10 mouse cellular contexts compared by ENCODE assay signal in genomic region chr17:88627150-88627549, GRCm38 (mm10). TPM values are rescaled to one million over a fixed set of nuclear protein-coding genes. Genes with fewer than 3 reads are reported as not detected.
A peak's percentile ranks its signal among the peaks of the same experiment; 100 is the strongest.
DNase-seq lines count a peak whose midpoint lies in the region; ATAC-seq and TF ChIP-seq lines count a peak whose summit lies in the region.
"Had no signal": no experiment of that assay in that cellular context is flagged by ENCODE, and none has a peak within 500 bp of the region (broad histone marks: within the 10 kb centered on the region; RNA-seq: fewer than 3 reads in every experiment).

No protein-coding gene starts in this region.

- no peak overlapping the region for H3K9ac ChIP-seq in hindbrain, embryonic 12.5 days
- no peak overlapping the region for H3K9ac ChIP-seq in hindbrain, postnatal 0 days (replicated peaks; ENCODE audit: low read length)
- H3K9ac ChIP-seq in heart, embryonic 11.5 days (ENCODE audit: low read depth, low read length), result no peak overlapping the region; the same call in 1 of the 2 replicates
- H3K9ac ChIP-seq: neural tube, embryonic 13.5 days had no signal

- peak overlapping the region; percentile 15 for H3ac ChIP-seq in myocyte (ENCODE audit: control insufficient read depth, insufficient read length)

- H3K27ac ChIP-seq in hindbrain, embryonic 12.5 days, result peak overlapping the region; percentile 60
- H3K27ac ChIP-seq in hindbrain, postnatal 0 days, result no peak overlapping the region; the same call in 1 of the 2 replicates
- H3K27ac ChIP-seq in heart, embryonic 11.5 days (ENCODE audit: low read depth, low read length), result peak overlapping the region; percentile 87

- no peaks in the 10 kb centered on the region for H3K27me3 ChIP-seq in hindbrain, embryonic 12.5 days
- no peaks in the 10 kb centered on the region for H3K27me3 ChIP-seq in hindbrain, postnatal 0 days (ENCODE audit: insufficient read depth, low read length)
- H3K27me3 ChIP-seq in heart, embryonic 11.5 days (ENCODE audit: control insufficient read depth, insufficient read depth, low read length), result no peaks in the 10 kb centered on the region
- H3K27me3 ChIP-seq in myocyte (ENCODE audit: control insufficient read depth, insufficient read depth, insufficient read length), result no peaks in the 10 kb centered on the region
- H3K27me3 ChIP-seq: CH12.LX; neural tube, embryonic 13.5 days had no signal

- 85% methylated on average over 7 of the region's 7 CpGs for WGBS in hindbrain, embryonic 12.5 days
- 78% methylated on average over 7 of the region's 7 CpGs for WGBS in hindbrain, postnatal 0 days
- WGBS in heart, embryonic 11.5 days (ENCODE audit: insufficient replicate concordance), result 68% methylated on average over 7 of the region's 7 CpGs

- ATAC-seq in hindbrain, embryonic 12.5 days (ENCODE audit: low FRiP score), result no peak
- no peak for ATAC-seq in hindbrain, postnatal 0 days
- ATAC-seq in heart, embryonic 11.5 days (replicated peaks; ENCODE audit: insufficient number of reproducible peaks, low FRiP score, low TSS enrichment), result no peak

- H3K79me2 ChIP-seq in myocyte (ENCODE audit: control insufficient read depth, insufficient read depth), result peaks cover 63% of the 10 kb centered on the region

- TF ChIP-seq CTCF in hindbrain, postnatal 0 days (IDR thresholded peaks at IDR 0.05; ENCODE audit: low read depth), result no peak

- no peaks in the 10 kb centered on the region for H3K36me3 ChIP-seq in hindbrain, embryonic 12.5 days
- H3K36me3 ChIP-seq in hindbrain, postnatal 0 days (ENCODE audit: insufficient read depth, low read length), result no peaks in the 10 kb centered on the region
- no peaks in the 10 kb centered on the region for H3K36me3 ChIP-seq in heart, embryonic 11.5 days (ENCODE audit: control insufficient read depth, insufficient read depth, low read length)
- H3K36me3 ChIP-seq in myocyte (ENCODE audit: control insufficient read depth, insufficient read depth), result no peaks in the 10 kb centered on the region
- H3K36me3 ChIP-seq: neural tube, embryonic 13.5 days had no signal

- no peak for DNase-seq in hindbrain, postnatal 0 days (ENCODE audit: low spot score)
- DNase-seq in kidney, postnatal 14 days, result peak; percentile 66
- no peak for DNase-seq in B cell, adult 2 months
- no peak for DNase-seq in layer of hippocampus, postnatal 14 days (ENCODE audit: low spot score in 2 of 2)
- DNase-seq in layer of hippocampus, postnatal 10 days (ENCODE audit: low spot score in 2 of 2), result no peak

- H3K4me1 ChIP-seq in hindbrain, embryonic 12.5 days, result peaks cover 33% of the 10 kb centered on the region
- H3K4me1 ChIP-seq in hindbrain, postnatal 0 days (ENCODE audit: insufficient read depth, low read length), result peaks cover 4% of the 10 kb centered on the region
- peaks cover 44% of the 10 kb centered on the region for H3K4me1 ChIP-seq in heart, embryonic 11.5 days (ENCODE audit: control insufficient read depth, insufficient read depth, low read length)

- H3K9me3 ChIP-seq in hindbrain, embryonic 12.5 days (replicated peaks), result no peaks in the 10 kb centered on the region
- H3K9me3 ChIP-seq in hindbrain, postnatal 0 days (ENCODE audit: low read length), result no peaks in the 10 kb centered on the region
- H3K9me3 ChIP-seq in heart, embryonic 11.5 days (replicated peaks; ENCODE audit: control insufficient read depth, low read length), result no peaks in the 10 kb centered on the region
- H3K9me3 ChIP-seq: neural tube, embryonic 13.5 days had no signal

- no peak for TF ChIP-seq POLR2A in myocyte (IDR thresholded peaks at IDR 0.05; ENCODE audit: insufficient read length, low read depth)

- H3K4me3 ChIP-seq in hindbrain, embryonic 12.5 days, result no peak overlapping the region
- H3K4me3 ChIP-seq in hindbrain, postnatal 0 days (ENCODE audit: low read length), result no peak overlapping the region
- H3K4me3 ChIP-seq in heart, embryonic 11.5 days (ENCODE audit: low read depth, low read length), result 0 out of 2 replicates have a peak overlapping the region, but pooled peaks have one; percentile 12
- H3K4me3 ChIP-seq in myocyte, result peak overlapping the region; percentile 16
- H3K4me3 ChIP-seq: neural tube, embryonic 13.5 days had no signal

- H3K4me2 ChIP-seq in hindbrain, embryonic 12.5 days (replicated peaks), result no peak overlapping the region
- no peak overlapping the region; the same call in 1 of the 2 replicates for H3K4me2 ChIP-seq in hindbrain, postnatal 0 days (ENCODE audit: low read depth, low read length)
- H3K4me2 ChIP-seq in heart, embryonic 11.5 days, result peak overlapping the region; percentile 41
- H3K4me2 ChIP-seq in myocyte (ENCODE audit: low read depth), result peak overlapping the region; percentile 81

TF ChIP-seq in myocyte, 11 proteins besides CTCF, POLR2A, EP300 and RAD21:
- TF ChIP-seq MYOG (IDR thresholded peaks at IDR 0.05; ENCODE audit: control insufficient read depth in 1 of 3, insufficient read depth in 1 of 3, insufficient read length in 2 of 3, low read depth in 2 of 3) (peak in 1 of 3 experiments; percentile 17), MYOD1 (IDR thresholded peaks at IDR 0.05; ENCODE audit: control insufficient read depth in 1 of 3, insufficient read length in 2 of 3, low read depth in 2 of 3) (peak in 1 of 3 experiments; percentile 15), POLR2AphosphoS2 (IDR thresholded peaks at IDR 0.05; ENCODE audit: insufficient read length, low read depth) (no peak), REST (IDR thresholded peaks at IDR 0.05; ENCODE audit: insufficient read depth, insufficient read length) (no peak)

RNA-seq across cellular contexts. Expression of gene Ston1, which starts 29.7 kb away (rescaled TPM):
- 3.1 and 3.4 TPM in 2 replicates for polyA plus RNA-seq in hindbrain, embryonic 12.5 days (2016; fragmentation: Nextera tagmentation; extraction: Ambion mirVana)
- total RNA-seq in hindbrain, postnatal 0 days (2014; rRNA removed), result 2.5 and 2.9 TPM in 2 replicates
- polyA plus RNA-seq in hindbrain, postnatal 0 days (2015; fragmentation: Nextera tagmentation; extraction: Ambion mirVana), result 1.6 and 1.8 TPM in 2 replicates
- polyA plus RNA-seq in heart, embryonic 11.5 days (2014; fragmentation: Nextera tagmentation; extraction: Ambion mirVana), result 6.9 and 11.1 TPM in 2 replicates
- polyA plus RNA-seq in myocyte (2012; fragmentation: generic; extraction: Trizol), result 16.6 TPM
- total RNA-seq in layer of hippocampus, postnatal 14 days (2021), result 10 to 100 TPM in 1 of 2 experiments, 1 to 10 TPM in 1; 7.5 to 10.3 TPM
- 10 to 100 TPM; 10.1 to 12.7 TPM for total RNA-seq in layer of hippocampus, postnatal 10 days (2021)

RNA-seq across cellular contexts. Expression of gene Gtf2a1l, which starts 41.3 kb away (rescaled TPM):
- polyA plus RNA-seq in hindbrain, embryonic 12.5 days (2016; fragmentation: Nextera tagmentation; extraction: Ambion mirVana), result 0.72 and 0.87 TPM in 2 replicates
- not detected in 2 replicates for total RNA-seq in hindbrain, postnatal 0 days (2014; rRNA removed)
- 0.38 and 0.53 TPM in 2 replicates for polyA plus RNA-seq in hindbrain, postnatal 0 days (2015; fragmentation: Nextera tagmentation; extraction: Ambion mirVana)
- 0.21 and 0.41 TPM in 2 replicates for polyA plus RNA-seq in heart, embryonic 11.5 days (2014; fragmentation: Nextera tagmentation; extraction: Ambion mirVana)
- not detected for polyA plus RNA-seq in myocyte (2012; fragmentation: generic; extraction: Trizol)
- not detected for total RNA-seq in layer of hippocampus, postnatal 14 days (2021)
- under 1 TPM in 1 of 2 experiments, not detected in 1; 0.75 TPM for total RNA-seq in layer of hippocampus, postnatal 10 days (2021)
- polyA plus RNA-seq: neural tube, embryonic 13.5 days had no signal

Comparison
In these comparisons a context has a peak if more than half of its experiments do, and no peak if none do; other contexts are left out.
1. H3K4me2 ChIP-seq: peak in heart, embryonic 11.5 days (single experiment) and myocyte (single experiment); none in hindbrain, embryonic 12.5 days (single experiment) and hindbrain, postnatal 0 days (single experiment).
2. H3K4me3 ChIP-seq: peak in heart, embryonic 11.5 days (single experiment) and myocyte (single experiment); none in hindbrain, embryonic 12.5 days (single experiment) and hindbrain, postnatal 0 days (single experiment).